Mouse (Mus musculus): Measurements from ENCODE around the gene Cenpn.

DNA sequence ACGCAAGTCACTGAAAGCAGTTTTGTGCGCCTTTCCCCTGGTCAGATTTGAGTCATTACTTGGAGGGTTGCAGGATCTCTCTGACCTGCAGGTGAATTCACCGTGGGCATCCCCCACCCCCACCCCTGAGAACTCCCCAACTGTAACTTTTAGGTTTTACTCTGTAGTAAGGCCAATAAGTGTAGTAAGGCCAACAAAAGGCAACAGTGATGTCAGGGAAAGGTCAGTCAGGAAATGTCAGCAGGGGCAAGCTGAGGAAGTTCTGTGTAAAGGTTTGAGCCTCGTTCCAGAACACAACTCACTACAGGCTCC is 22.8 kb downstream of the Cenpn start:
- TF ChIP-seq POLR2A (IDR thresholded peaks at IDR 0.05; ENCODE audit: insufficient read depth, low read depth, low read length) = no peak
- TF ChIP-seq EP300 (IDR thresholded peaks at IDR 0.05; ENCODE audit: insufficient read depth, low read depth, low read length) = no peak

All from heart, adult 2 months (tissue).